In the genomic region with DNA sequence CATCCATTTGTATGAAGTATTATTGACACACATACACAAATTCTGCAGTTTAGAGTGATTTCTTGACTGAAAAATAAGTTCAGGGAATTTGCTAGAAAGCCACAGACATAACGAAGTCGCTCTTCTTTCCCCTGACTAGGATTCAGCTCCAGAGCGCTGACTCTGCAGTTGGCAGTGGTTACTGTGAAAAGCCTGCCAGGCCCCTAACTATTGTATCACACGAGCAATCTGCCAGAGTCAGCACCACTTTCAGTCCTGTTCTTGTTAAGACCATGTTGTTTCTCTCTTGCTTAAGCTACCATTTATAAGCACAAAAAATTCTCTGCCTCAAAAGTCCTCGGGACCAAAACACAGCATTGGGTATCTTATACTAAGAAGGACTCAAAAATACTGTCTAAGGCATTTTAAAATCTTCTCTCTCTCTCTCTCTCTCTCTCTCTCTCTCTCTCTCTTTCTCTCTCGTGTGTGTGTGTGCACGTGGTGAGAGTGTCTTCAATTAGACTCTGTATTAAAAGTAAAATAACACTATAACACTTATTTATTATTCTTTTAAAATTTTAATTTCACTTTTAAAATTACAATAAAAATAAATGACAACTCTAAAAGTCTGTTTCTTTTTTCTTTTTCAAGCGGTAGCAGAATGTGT, we compare ENCODE assay signal across 7 mouse cellular contexts. TPM values are rescaled to one million over a fixed set of nuclear protein-coding genes. Genes with fewer than 3 reads are reported as not detected.
A peak's percentile ranks its signal among the peaks of the same experiment; 100 is the strongest.
DNase-seq lines count a peak whose midpoint lies in the region; ATAC-seq and TF ChIP-seq lines count a peak whose summit lies in the region.

No protein-coding gene starts in this region.

- H3K79me2 ChIP-seq in liver, adult 2 months (ENCODE audit: control insufficient read depth, insufficient read depth, low read length): no peaks in the 10 kb centered on the region

- TF ChIP-seq EP300 in liver, postnatal 0 days (IDR thresholded peaks at IDR 0.05; ENCODE audit: low read depth): no peak

- peaks cover 4% of the 10 kb centered on the region; the same call in 1 of the 2 replicates for H3K4me1 ChIP-seq in liver, adult 2 months (ENCODE audit: control insufficient read depth, insufficient read depth, low read length)
- no peaks in the 10 kb centered on the region for H3K4me1 ChIP-seq in liver, postnatal 0 days (ENCODE audit: insufficient read depth)
- H3K4me1 ChIP-seq in forebrain, postnatal 0 days (ENCODE audit: insufficient read depth): no peaks in the 10 kb centered on the region
- peaks cover 12% of the 10 kb centered on the region for H3K4me1 ChIP-seq in neural tube, embryonic 15.5 days

- H3K27ac ChIP-seq in liver, adult 2 months (replicated peaks; ENCODE audit: insufficient read depth, low read depth, low read length): no peak overlapping the region
- H3K27ac ChIP-seq in liver, postnatal 0 days (ENCODE audit: low read depth): no peak overlapping the region
- no peak overlapping the region for H3K27ac ChIP-seq in forebrain, postnatal 0 days (ENCODE audit: low read depth, low read length)
- H3K27ac ChIP-seq in layer of hippocampus, adult 2 months: no peak overlapping the region
- peak overlapping the region; percentile 30; the same call in 1 of the 2 replicates for H3K27ac ChIP-seq in neural tube, embryonic 15.5 days (replicated peaks)

- H3K9ac ChIP-seq in liver, adult 2 months (ENCODE audit: low read depth, low read length): no peak overlapping the region
- no peak overlapping the region for H3K9ac ChIP-seq in liver, postnatal 0 days (replicated peaks)
- no peak overlapping the region for H3K9ac ChIP-seq in forebrain, postnatal 0 days
- H3K9ac ChIP-seq in neural tube, embryonic 15.5 days (replicated peaks): no peak overlapping the region

- ATAC-seq in liver, postnatal 0 days: no peak
- peak; percentile 58; the same call in 1 of the 2 replicates for ATAC-seq in cerebellum, adult (ENCODE audit: insufficient number of reproducible peaks, low FRiP score, low TSS enrichment)
- ATAC-seq in forebrain, postnatal 0 days: peak; percentile 90
- peak; percentile 92 for ATAC-seq in neural tube, embryonic 15.5 days (ENCODE audit: low FRiP score)
- ATAC-seq in erythroblast, adult 5-6 weeks (replicated peaks; ENCODE audit: low FRiP score, poor library complexity, severe bottlenecking): no peak

- no peak for TF ChIP-seq POLR2A in liver, adult 2 months (IDR thresholded peaks at IDR 0.05; ENCODE audit: extremely low read depth, insufficient read depth, low read length)

- H3K9me3 ChIP-seq in liver, postnatal 0 days (ENCODE audit: low read length): no peaks in the 10 kb centered on the region
- no peaks in the 10 kb centered on the region for H3K9me3 ChIP-seq in forebrain, postnatal 0 days (ENCODE audit: low read length)
- H3K9me3 ChIP-seq in neural tube, embryonic 15.5 days (replicated peaks): no peaks in the 10 kb centered on the region

- WGBS in liver, adult 2 months: 52% methylated on average over 8 of the region's 8 CpGs
- WGBS in liver, postnatal 0 days (ENCODE audit: insufficient replicate concordance): 66% methylated on average over 8 of the region's 8 CpGs
- whole genome bisulfite sequencing in forebrain, postnatal 0 days: 29% methylated on average over 8 of the region's 8 CpGs
- 23% methylated on average over 8 of the region's 8 CpGs for WGBS in neural tube, embryonic 15.5 days

- no peak for TF ChIP-seq CTCF in liver, adult 2 months (IDR thresholded peaks at IDR 0.05; ENCODE audit: low read depth, low read length)
- TF ChIP-seq CTCF in liver, postnatal 0 days (IDR thresholded peaks at IDR 0.05; ENCODE audit: low read depth): no peak
- no peak for TF ChIP-seq CTCF in forebrain, postnatal 0 days (IDR thresholded peaks at IDR 0.05; ENCODE audit: low read depth)
- no peak for TF ChIP-seq CTCF in layer of hippocampus, adult 2 months (conservative IDR thresholded peaks at IDR 0.05)

- no peaks in the 10 kb centered on the region for H3K36me3 ChIP-seq in liver, adult 2 months (ENCODE audit: control insufficient read depth, insufficient read depth, low read length)
- no peaks in the 10 kb centered on the region for H3K36me3 ChIP-seq in liver, postnatal 0 days (replicated peaks; ENCODE audit: insufficient read depth, low read length)
- H3K36me3 ChIP-seq in forebrain, postnatal 0 days (ENCODE audit: insufficient read depth): no peaks in the 10 kb centered on the region
- H3K36me3 ChIP-seq in neural tube, embryonic 15.5 days: no peaks in the 10 kb centered on the region

- no peaks in the 10 kb centered on the region for H3K27me3 ChIP-seq in liver, adult 2 months (ENCODE audit: control insufficient read depth, insufficient read depth, low read length)
- H3K27me3 ChIP-seq in liver, postnatal 0 days (ENCODE audit: insufficient read depth, low read length): no peaks in the 10 kb centered on the region
- no peaks in the 10 kb centered on the region for H3K27me3 ChIP-seq in forebrain, postnatal 0 days (ENCODE audit: insufficient read depth, low read length)
- H3K27me3 ChIP-seq in neural tube, embryonic 15.5 days (replicated peaks): no peaks in the 10 kb centered on the region

- peak; percentile 33 for DNase-seq in liver, adult 2 months (ENCODE audit: extremely low read depth, low read depth, low spot score)
- DNase-seq in liver, postnatal 0 days: no peak
- DNase-seq in forebrain, postnatal 0 days: peak; percentile 83
- DNase-seq in layer of hippocampus, adult 2 months (ENCODE audit: low spot score in 2 of 2): peak; percentile 48 to 75

- no peak overlapping the region for H3K4me3 ChIP-seq in liver, adult 2 months (ENCODE audit: insufficient read depth, low read depth, low read length)
- H3K4me3 ChIP-seq in liver, postnatal 0 days (ENCODE audit: low read depth, low read length): no peak overlapping the region
- H3K4me3 ChIP-seq in forebrain, postnatal 0 days (ENCODE audit: low read depth, low read length): no peak overlapping the region
- no peak overlapping the region for H3K4me3 ChIP-seq in layer of hippocampus, adult 2 months
- no peak overlapping the region for H3K4me3 ChIP-seq in neural tube, embryonic 15.5 days (replicated peaks)

- no peak overlapping the region for H3K4me2 ChIP-seq in liver, postnatal 0 days (ENCODE audit: low read depth, low read length)
- no peak overlapping the region for H3K4me2 ChIP-seq in forebrain, postnatal 0 days (ENCODE audit: low read depth)
- no peak overlapping the region for H3K4me2 ChIP-seq in neural tube, embryonic 15.5 days

RNA-seq across cellular contexts. Expression of gene Rarb, which starts 22.1 kb away (rescaled TPM):
- 6.9 and 13.2 TPM in 2 replicates for total RNA-seq in liver, adult 2 months (2014; rRNA removed)
- polyA plus RNA-seq in liver, adult 2 months (2012; rRNA removed): 2.8 and 5.4 TPM in 2 replicates
- polyA plus RNA-seq in liver, postnatal 0 days (2015; fragmentation: Nextera tagmentation; extraction: Ambion mirVana): 2.1 and 2.2 TPM in 2 replicates
- 34.9 and 65.2 TPM in 2 replicates for total RNA-seq in forebrain, postnatal 0 days (2014; rRNA removed)
- polyA plus RNA-seq in forebrain, postnatal 0 days (2015; fragmentation: Nextera tagmentation; extraction: Ambion mirVana): 20.4 and 20.6 TPM in 2 replicates
- 1 to 10 TPM; 6.0 to 8.6 TPM for total RNA-seq in layer of hippocampus, adult 2 months (2021)
- 25.2 and 25.6 TPM in 2 replicates for polyA plus RNA-seq in neural tube, embryonic 15.5 days (2015; fragmentation: Nextera tagmentation; extraction: Ambion mirVana)
- total RNA-seq in erythroblast, adult 5-6 weeks (2015; ENCODE audit: low replicate concordance): not detected in 2 replicates
- not detected in 2 replicates for total RNA-seq in erythroblast, adult 5-6 weeks (2017; ENCODE audit: low replicate concordance)

Comparison
In these comparisons a context has a peak if more than half of its experiments do, and no peak if none do; other contexts are left out.
1. ATAC-seq: peak in cerebellum, adult (single experiment), forebrain, postnatal 0 days (single experiment) and neural tube, embryonic 15.5 days (single experiment); none in liver, postnatal 0 days (single experiment) and erythroblast, adult 5-6 weeks (single experiment).